Mouse (Mus musculus): ENCODE data around the gene Prnd.

Gene Prnd

GRCm38 (mm10) chr2:131988550-131988949, 37.9 kb downstream of the Prnd start:
- no peak for DNase-seq

GRCm38 (mm10) chr2:131992487-131992886, 41.8 kb downstream of the Prnd start:
- peak in 1 of 2 experiments; percentile 12 for DNase-seq

- no peak for DNase-seq
Observed at GRCm38 (mm10) chr2:131993151-131993550, 42.5 kb downstream of the Prnd start.

GRCm38 (mm10) chr2:131993563-131994088, 43.0 kb downstream of the Prnd start:
- no peak for DNase-seq

- DNase-seq, result no peak
Observed at GRCm38 (mm10) chr2:131994971-131995370, 44.3 kb downstream of the Prnd start.

GRCm38 (mm10) chr2:131995742-131996141, 45.1 kb downstream of the Prnd start:
- no peak for DNase-seq

- DNase-seq, result no peak
Observed at GRCm38 (mm10) chr2:131996369-131996768, 45.7 kb downstream of the Prnd start.

- no peak for DNase-seq
Observed at GRCm38 (mm10) chr2:131997356-131997755, 46.7 kb downstream of the Prnd start.

- DNase-seq, result no peak
Observed at GRCm38 (mm10) chr2:132001696-132002334, 51.2 kb downstream of the Prnd start.

- DNase-seq, result no peak
Observed at GRCm38 (mm10) chr2:132003916-132004315, 53.3 kb downstream of the Prnd start.

- no peak for DNase-seq
Observed at GRCm38 (mm10) chr2:132004495-132005136, 54.0 kb downstream of the Prnd start.

- no peak for DNase-seq
Observed at GRCm38 (mm10) chr2:132005445-132005844, 54.8 kb downstream of the Prnd start.

Measured in thymus, postnatal 36 days (tissue).